Mouse (Mus musculus): ENCODE data around the gene Il6ra.

Il6ra gene

DNA sequence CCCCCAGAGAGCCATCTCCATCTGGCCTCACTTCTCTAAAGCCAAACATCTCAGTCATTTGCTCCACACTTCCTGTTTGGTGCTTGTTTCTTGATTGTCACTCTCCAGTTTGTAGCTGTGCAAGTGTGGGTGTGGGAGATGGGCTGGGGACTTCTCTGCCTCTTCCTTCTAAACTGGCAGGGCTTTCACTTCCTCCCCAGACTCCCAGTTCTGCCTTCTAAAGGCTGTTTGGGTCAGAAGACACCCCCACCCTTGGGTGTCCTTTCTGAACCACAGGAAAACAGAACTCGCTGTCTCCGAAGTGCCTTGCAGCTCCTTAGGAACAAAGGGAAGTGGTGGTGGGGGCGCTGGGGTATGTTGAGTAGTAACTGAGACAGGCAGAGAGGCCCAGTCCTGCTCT, 1.8 kb downstream of the Il6ra start:
- DNase-seq (ENCODE audit: inconsistent age in 2 of 2, low spot score in 1 of 2): no peak

DNA sequence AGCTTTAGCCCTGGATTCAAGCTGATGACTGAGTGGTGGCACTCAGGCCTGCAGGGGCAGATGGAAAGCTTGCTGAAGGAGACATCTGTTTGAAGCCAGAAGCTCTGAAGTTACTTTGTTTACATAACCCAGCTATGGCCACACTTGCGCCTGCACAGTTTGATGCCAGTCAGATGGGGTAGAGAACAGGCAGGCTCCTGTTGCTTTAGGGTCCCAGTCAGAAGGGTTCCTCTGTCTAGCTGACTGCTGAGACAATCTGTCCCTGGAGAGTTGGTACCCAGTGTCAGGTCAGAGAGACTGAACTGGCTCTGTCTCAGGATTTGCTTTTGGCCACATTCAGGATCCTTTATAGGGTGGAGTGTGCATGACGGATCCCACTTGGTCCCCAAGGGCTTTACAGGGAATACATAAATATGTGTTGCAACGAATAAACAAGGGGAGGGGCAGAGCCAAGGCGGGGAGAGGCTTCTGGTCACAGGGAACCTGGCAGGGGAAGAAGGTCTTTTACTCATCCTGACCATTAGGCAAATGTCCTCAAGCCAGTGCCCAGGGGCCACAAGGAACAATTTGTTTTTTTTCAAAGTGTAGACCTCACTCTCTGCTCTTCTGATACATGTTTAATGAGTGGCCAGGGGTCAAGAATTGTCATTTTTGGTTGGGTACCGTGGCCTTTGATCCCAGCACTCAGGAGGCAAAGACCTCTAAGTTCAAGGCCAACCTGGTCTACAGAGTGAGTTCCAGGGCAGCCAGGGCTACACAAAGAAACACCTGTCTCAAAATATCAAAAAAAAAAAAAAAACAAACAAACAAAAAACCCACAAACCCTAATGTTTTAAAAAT, 3.1 kb downstream of the Il6ra start:
- no peak for DNase-seq (ENCODE audit: inconsistent age in 2 of 2, low spot score in 1 of 2)

DNA sequence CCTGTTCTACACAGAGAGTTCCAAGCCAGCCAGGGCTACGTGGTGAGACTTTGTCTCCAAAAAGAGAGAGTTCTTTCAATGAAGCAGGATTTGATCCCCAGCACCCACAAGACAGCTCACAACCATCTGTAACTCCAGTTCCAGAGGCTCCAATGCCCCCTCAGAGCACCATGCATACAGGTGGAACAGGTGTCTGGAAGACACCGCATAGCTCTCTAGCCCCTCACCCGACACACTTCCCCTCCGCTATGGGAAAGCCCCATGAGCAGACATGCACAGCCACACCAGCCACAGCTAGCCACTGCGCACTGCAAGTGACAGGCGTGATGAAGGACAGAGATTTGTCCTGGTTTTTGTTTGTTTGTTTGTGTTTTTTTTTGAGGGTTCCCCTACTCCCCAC, 4.2 kb downstream of the Il6ra start:
- DNase-seq (ENCODE audit: inconsistent age in 2 of 2, low spot score in 1 of 2): no peak

DNA sequence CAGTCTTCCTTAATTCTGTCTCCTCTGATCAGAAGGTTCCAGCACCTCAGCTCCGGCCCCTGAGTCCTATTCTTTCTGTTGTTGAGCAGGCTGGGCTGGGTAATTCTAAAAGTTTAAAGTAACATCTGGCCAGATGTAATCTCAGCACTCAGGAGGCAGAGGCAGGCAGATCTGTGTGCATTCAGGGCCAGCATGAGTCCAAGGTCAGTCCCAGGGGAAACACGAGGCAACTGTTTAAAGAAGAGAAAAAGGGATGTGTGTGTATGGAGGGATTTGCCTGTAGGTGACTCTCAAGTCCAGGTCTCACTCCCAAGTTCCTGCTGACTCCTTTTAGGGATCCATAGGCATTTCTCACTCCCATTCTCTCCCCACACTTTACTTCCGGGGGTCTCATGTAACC, 5.2 kb downstream of the Il6ra start:
- DNase-seq (ENCODE audit: inconsistent age in 2 of 2, low spot score in 1 of 2): no peak

DNA sequence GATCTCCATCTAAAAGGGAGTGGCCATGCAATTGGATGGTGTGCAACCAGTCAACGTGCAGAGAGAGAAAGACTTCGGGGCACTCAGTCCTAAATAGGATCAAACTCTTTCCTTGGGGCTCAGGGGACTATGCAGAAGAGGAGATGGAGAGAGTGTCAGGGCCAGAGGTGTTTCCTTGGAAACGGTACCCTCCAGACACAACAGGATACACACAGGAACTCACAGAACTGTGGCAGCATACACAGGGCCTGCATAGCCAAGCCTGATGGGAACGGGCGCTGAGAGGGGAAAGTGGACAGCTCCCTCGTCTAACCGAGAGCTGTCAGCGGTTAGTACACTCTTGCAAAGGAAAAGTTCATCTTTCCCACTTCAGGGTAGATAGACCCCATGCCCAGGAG, 13.5 kb downstream of the Il6ra start:
- DNase-seq (ENCODE audit: inconsistent age in 2 of 2, low spot score in 1 of 2): no peak

DNA sequence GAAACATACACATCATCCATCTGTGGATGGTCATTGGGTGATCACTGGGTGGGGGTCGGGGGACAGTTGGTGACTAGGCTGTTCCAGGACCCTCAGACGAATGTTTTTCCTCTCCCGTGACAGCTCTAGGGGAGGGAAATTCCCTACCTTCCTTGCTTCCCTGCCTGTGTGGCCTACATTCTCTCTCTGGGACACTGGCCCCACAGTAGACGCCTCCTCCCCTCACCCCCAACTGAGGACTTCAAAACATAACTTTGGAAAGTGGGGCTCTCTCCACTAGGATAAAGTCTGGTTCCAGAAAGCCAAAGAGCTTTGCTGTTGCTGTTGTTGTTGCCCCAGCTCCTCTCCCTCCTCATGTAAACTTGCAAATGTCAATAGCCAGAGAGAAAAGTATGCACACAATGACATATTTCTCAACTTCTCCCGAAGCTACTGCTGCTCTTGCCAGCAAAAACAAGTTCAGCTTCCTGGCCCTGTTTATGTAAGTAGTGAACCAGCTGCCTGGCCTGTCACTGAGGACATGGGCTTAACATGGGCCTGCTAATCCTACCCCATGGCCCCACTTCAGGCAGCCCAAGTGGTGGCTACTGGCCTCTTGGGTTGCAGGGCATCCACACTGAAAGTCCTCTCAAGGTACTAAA, 14.0 kb downstream of the Il6ra start:
- peak in 1 of 2 experiments; percentile 65 for DNase-seq (ENCODE audit: inconsistent age in 2 of 2, low spot score in 1 of 2)

DNA sequence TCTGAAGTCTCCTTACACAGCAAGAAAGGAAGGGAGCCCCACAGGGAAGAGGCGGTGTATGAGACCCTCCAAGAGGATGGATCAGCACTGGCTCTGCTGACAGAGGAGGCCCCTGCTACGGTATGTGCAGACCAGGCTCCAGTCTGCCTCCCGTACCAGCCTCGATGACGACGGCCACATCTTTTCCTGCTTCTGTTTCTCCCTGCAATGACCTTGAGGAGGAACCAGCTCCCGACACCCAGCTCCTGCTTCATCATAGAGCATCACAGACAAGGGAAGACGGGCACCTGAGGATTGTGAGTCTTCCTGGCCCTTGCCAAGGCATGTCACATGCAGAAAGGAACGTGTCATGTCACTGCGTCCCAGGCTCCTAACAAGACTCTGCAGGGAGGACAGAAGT, 15.0 kb downstream of the Il6ra start:
- peak in 1 of 2 experiments; percentile 59 for DNase-seq (ENCODE audit: inconsistent age in 2 of 2, low spot score in 1 of 2)

DNA sequence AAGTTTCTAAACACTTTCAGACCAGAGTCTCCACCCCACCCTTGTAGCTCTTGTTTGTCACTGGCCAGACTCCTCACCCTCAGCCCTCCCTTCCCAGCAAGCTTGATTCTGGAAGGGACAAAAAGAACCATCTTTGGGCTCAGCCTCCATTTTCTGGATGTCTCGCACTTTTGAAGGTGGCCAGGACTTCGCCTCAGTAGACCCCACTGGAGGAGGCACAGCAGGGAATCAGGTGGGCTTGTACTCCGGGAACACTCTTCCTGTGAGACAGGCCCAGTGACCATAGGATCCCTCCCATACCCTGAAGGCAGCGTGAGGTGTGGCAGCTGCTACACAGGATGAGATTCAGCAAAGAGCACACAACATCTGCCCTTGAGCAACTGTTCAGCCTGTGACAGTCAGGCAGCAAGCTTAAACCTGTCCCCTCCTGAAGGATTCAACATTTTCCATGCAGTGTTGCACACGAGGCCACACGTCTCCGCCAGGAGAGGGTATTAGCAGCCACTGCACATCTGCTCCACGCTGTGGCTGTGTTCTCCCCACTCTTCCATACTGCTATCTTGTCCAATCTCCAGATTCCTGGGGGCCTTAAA, 15.7 kb downstream of the Il6ra start:
- DNase-seq (ENCODE audit: inconsistent age in 2 of 2, low spot score in 1 of 2): peak in 1 of 2 experiments; percentile 59

DNA sequence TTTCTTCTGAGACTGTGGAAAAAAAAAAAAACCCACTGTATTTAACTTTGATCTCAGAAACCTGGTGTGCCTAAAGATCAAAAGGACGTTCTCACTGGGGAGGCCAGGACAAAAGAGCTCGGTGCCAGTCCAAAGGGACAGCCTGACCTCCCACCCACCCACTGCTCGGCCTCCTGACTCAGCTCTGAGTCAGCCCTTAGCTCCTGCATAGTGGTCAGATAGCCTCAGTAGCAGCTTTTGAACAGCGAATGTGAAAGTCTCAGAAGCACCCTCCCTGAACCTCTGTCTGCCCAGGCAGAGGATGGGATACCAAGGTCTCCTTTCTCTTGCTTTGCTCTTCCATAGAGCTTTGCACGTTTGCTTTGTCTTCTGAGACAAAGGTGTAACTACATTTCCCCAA, 16.4 kb downstream of the Il6ra start:
- peak; percentile 88 to 89 for DNase-seq (ENCODE audit: inconsistent age in 2 of 2, low spot score in 1 of 2)

DNA sequence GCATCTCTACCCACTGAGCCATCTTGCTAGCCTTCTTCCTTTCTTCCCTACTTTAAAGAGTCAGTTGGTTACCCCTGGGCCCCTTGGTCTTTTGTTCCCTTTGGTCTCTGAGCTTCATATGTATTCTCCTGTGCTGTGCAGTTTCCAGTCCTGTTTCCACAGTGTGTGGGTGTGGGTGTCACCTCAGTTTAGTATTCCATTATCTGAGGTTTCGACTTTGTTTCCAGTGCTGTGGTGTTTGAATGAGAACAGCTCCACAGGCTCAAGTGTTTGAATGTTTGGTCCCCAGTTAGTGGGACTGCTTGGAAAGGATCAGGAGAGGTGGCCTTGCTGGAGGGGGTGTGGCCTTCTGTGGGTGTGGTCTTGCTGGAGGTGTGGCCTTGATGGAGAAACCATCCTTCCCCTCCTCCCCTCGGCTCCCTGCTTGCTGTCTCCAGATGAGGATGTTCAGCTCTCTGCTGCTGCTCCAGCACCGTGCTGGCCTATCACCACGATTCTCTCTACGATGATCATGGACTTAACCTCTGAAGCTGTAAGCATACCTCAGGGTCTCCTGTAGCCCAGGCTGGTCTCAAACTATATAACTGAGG, 20.4 kb downstream of the Il6ra start:
- no peak for DNase-seq (ENCODE audit: inconsistent age in 2 of 2, low spot score in 1 of 2)

DNA sequence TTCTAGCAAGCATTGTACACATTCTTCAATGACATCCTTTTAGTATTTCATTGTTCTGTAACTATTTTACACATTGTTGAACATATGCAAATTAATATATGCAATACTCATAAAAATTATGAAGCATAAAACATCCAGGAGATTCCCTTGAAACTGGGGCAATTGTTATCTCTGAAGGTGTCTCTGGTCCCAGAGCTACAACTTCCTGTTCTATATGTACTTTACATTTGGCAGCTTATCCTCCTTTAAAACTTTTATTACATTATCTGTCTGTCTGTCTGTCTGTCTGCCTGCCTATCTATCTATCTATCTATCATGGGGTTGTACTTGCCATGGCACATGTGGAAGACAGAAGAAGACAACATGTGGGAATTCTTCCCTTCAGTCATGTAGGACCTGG, 21.3 kb downstream of the Il6ra start:
- DNase-seq (ENCODE audit: inconsistent age in 2 of 2, low spot score in 1 of 2): no peak

DNA sequence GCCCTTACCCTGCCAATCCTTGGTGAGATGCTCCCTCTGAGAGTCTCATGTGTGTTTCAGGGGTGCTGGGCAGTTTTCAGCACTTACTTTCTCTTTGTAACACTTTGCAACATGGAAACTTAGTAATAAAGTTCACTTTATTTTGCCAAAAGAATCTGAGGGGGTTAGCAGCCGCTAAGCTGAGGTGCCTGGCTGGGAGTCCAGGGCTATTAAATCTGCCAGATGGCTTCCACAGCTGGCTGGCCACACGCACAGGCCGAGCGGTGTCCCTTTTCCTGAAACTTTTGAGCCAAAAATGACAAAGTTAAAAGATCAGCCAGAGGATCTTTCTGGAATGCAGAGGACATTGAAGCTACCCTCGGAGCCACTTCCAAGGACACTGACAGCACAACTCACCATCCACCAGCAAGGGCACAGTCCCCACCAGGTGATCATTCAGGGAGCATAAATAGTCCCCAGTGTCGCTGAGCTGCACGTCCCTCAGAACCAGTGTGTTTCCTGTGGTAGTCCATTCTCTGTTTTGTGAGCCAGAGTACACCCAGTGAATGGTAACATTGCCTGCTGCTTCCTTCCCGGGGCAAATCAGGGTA, 23.1 kb downstream of the Il6ra start:
- peak; percentile 53 to 72 for DNase-seq (ENCODE audit: inconsistent age in 2 of 2, low spot score in 1 of 2)

DNA sequence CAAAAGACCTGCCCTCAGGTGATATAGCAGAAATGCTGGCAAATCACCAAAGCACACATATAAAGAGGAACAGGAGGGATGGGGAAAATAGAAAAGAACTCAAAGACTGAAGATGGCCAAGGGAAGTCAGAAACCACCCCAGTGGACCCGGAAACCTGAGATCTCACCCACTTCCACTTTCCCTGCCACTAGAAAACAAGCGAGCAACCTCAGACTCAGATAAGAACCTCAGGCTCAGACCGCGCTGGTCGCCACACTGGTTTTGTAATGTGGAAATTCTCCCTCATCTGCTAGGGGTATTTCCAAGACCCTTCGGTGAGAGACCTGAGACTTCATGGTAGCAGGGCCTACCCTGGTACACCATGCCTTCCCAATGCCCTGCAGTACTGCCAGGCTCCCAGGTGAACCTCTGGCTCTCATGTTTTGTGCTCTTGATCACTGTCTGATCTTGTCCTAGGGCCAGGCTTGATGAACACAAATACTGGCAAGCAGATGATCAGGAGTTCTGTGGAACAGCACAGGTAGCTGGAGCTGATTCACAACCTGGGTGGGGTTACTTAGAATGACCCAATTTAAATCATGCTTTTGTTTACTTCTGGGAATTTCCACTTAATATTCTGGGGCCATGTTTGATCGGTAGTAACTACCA, 25.3 kb downstream of the Il6ra start:
- no peak for DNase-seq (ENCODE audit: inconsistent age in 2 of 2, low spot score in 1 of 2)

DNA sequence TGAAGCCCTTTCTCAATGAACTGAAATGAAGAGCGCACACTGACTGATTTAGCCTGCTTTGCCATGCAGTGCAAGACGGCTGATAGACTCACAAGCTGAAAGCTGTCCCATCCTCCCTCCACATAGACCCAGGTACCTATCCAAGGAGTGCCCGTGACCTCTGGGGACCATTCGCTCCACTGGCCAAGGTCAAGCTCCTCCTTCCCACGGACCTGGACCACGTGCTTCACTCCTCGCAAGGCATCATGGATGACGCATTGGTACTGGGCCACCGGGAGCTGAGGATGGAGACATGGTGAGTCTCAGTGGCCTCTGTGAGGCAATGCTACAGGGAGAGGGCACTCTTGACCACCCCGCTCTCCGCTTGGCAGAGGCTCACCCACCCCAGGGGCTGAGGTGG, 27.2 kb downstream of the Il6ra start:
- no peak for DNase-seq (ENCODE audit: inconsistent age in 2 of 2, low spot score in 1 of 2)

DNA sequence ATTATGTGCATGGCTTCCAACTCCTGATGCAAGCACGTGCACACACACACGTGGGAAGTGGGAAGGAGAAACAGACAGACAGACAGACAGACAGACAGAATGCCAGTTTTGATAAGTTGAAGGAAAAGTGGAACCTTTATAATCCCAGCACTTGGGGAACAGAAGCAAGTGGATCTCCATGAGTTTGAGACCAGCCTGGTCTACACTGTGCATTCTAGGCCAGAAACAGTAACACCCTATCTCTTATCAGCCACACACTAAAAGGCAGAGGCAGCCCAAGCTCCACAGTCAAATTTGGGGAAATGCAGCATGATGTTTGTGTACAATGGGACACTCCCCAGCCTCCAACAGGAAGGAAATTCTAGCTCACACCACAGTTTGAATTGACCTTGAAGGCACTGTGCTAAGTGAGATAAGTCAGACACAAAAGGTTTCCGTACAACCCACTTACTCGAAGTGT, 29.4 kb downstream of the Il6ra start:
- no peak for DNase-seq (ENCODE audit: inconsistent age in 2 of 2, low spot score in 1 of 2)

DNA sequence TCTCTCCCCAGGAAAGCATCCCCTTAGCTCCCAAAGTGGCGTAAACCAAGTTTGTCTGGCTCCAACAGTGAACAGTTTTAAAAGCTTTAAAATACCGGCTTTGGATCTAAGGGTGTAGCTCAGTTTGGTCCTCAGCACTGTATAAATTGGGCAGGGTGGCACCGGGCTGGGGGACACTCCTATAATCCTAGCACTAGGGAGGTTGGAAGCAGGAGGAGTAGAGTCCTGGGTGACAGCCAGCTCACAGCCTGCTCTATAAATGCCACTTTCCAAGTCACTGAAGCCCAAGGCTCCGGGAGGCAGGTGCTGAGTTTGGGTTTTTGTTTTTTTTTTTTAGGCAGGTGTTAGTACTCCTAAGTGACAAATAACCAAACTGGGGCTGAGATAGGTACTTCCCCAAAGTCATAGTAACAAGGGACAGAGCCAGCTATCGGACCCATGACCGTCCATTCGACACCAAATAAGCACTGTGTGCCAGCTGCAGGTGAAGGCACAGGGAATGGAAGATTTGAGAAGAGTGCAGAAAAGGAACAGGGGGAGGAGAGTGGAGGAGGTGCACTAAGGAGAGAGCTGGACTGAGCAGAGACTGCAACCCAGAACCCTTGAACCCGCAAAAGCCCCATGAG, 30.3 kb downstream of the Il6ra start:
- no peak for DNase-seq (ENCODE audit: inconsistent age in 2 of 2, low spot score in 1 of 2)

DNA sequence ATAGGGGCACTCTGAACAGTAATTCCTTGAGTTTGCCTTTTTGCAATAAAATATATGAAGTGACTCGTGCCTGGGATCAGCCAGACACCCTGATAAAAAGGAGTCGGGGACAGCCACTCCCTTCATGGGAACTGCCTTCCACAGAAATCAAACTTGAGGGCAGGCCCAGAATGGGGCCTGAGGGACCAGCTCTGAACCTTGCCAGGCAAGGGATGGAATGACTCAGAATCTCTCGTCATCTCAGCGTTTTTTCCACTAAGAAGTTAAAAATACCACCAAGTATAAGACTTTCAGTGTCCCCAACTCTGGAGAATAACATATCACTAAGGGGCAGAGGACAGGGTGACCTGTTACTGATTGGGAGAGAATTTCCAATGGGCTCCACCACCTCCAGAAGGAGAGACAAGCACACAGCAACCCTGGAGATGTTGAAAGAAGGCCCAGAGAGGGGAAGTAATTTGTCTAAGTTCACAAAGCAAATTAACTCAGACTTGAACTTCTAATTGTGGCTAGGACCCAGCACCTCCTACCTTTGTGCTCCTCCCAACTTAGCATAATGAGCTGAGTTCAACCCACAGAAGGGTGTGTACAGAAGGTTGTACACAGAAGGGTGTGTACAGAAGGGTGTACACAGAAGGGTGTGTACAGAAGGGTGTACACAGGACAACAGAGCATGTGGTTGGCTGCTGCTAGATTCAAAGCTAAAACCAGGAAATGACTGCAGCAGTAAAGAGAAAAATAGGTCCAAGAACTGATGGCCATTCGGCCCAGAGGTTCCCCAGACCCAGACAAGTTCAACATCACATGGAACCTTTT, 32.8 kb downstream of the Il6ra start:
- DNase-seq (ENCODE audit: inconsistent age in 2 of 2, low spot score in 1 of 2): no peak

DNA sequence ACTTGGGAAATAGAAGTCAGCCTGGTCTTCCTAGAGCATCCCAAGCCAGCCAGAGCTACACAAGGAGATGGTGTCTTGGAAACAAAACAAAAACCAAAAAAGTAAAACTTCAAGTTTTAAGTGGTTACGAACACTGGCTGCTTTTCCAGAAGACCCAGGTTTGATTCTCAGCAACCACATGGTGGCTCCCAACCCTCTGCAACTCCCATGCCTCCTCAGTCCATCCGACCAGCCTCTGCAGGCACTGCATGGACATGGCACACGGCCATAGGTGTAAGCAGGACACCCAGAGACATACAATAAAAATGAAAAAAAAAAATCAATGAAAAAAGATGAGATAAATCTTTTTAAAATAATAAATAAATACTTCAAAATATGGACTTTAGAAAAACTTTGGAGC, 33.7 kb downstream of the Il6ra start:
- no peak for DNase-seq (ENCODE audit: inconsistent age in 2 of 2, low spot score in 1 of 2)

DNA sequence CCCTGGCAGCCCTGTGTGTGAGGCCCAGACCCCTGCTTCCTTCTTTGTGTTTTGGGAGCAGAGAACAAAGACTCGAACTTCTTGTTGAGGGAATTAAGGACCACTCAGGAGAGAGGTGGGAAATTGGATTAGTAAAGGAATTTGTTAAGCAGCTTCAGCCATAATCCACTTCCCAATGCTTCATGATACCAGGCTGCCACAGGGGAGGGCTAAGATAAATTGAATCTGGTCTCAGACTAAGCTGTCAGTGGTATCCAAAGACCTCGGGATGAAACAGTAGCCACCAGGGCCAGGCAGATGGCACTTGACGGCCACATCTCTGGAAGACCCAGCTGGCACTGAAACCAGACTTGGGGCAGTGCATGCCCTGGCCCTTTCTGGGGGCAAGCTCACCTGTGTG, 34.5 kb downstream of the Il6ra start:
- no peak for DNase-seq (ENCODE audit: inconsistent age in 2 of 2, low spot score in 1 of 2)

DNA sequence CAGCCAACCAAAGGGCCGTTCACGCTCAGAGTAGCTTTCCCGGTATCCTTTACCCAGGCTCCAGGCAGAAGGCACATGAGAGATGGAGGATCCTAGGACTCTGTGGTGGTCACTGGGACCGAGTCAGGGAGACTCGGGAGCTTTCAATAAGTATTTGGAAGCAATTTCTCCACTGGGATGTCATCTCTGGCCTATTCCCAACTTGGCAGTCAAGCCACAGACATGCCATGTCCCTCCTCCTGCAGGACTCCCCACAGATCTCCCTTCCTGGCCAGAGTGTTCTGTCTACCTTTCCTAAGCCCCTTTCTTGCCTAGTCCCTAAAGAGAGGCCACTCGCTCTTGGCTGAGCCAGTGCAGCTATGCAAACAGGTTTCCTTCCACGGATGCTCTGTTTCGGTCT, 35.9 kb downstream of the Il6ra start:
- DNase-seq (ENCODE audit: inconsistent age in 2 of 2, low spot score in 1 of 2): no peak
